Mouse (Mus musculus): ENCODE measurements around the gene Grin2d. TPM values are rescaled to one million over a fixed set of nuclear protein-coding genes. Genes with fewer than 3 reads are reported as not detected.
"Not testable (repeated sequence)": the region's sequence is repeated elsewhere in the genome, so short reads cannot be mapped to it uniquely, and the experiment has no call there.

Gene Grin2d
- total RNA-seq (2014; rRNA removed) (51.6 and 51.7 TPM in 2 replicates), polyA plus RNA-seq (2015; fragmentation: Nextera tagmentation; extraction: Ambion mirVana) (5.4 and 6.6 TPM in 2 replicates)

DNA sequence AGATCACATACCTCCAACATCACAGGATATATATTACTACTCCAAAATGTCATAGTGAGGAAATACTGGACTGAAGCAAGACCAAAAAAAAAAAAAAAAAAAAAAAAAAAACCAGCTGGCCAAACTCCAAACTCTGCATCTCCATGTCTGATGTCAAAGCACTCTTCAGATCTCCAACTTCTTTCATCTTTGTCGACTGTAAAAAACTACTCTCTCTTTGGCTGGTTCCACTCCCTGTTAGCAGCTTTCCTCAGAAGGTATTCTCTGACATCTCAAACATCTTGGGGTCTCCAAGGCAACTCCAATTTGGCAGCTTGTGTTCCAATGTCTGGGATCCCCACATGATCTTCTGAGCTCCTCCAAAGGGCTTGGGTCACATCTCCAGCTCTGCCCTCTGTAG lies at the start of gene Grin2d:
TSS of gene Grin2d (minus strand) at position 101 of the 400 bp plus-strand sequence.
- H3K4me2 ChIP-seq (ENCODE audit: low read depth, low read length, poor library complexity, severe bottlenecking); H3K9ac ChIP-seq (replicated peaks; ENCODE audit: low read length, poor library complexity, severe bottlenecking); H3K27ac ChIP-seq (ENCODE audit: low read depth, low read length); H3K4me1 ChIP-seq (ENCODE audit: insufficient read depth, low read length); ATAC-seq (ENCODE audit: low FRiP score); H3K4me3 ChIP-seq (ENCODE audit: low read depth, low read length); H3K27me3 ChIP-seq (ENCODE audit: insufficient read depth, low read length); DNase-seq (ENCODE audit: low spot score); H3K9me3 ChIP-seq (ENCODE audit: low read length): not testable (repeated sequence)
- peaks cover 50% of the 10 kb centered on the region for H3K36me3 ChIP-seq (ENCODE audit: insufficient read depth, low read length)
- 91% methylated on average over 1 of the region's 1 CpGs for WGBS

- no peaks in the 10 kb centered on the region for H3K36me3 ChIP-seq (ENCODE audit: insufficient read depth, low read length)
- H3K27me3 ChIP-seq (ENCODE audit: insufficient read depth, low read length), result no peaks in the 10 kb centered on the region
- H3K9me3 ChIP-seq (ENCODE audit: low read length), result no peaks in the 10 kb centered on the region
- peak overlapping the region; percentile 80; the same call in 1 of the 2 replicates for H3K4me2 ChIP-seq (ENCODE audit: low read depth, low read length, poor library complexity, severe bottlenecking)
- H3K27ac ChIP-seq (ENCODE audit: low read depth, low read length), result no peak overlapping the region; the same call in 1 of the 2 replicates
- no peak overlapping the region for H3K9ac ChIP-seq (replicated peaks; ENCODE audit: low read length, poor library complexity, severe bottlenecking)
- peaks cover 3% of the 10 kb centered on the region; the same call in 1 of the 2 replicates for H3K4me1 ChIP-seq (ENCODE audit: insufficient read depth, low read length)
- peak; percentile 30 for TF ChIP-seq CTCF (IDR thresholded peaks at IDR 0.05)
- peak overlapping the region; percentile 50; the same call in 1 of the 2 replicates for H3K4me3 ChIP-seq (ENCODE audit: low read depth, low read length)
- ATAC-seq (ENCODE audit: low FRiP score), result no peak
- no peak for DNase-seq (ENCODE audit: low spot score)
- WGBS, result 10% methylated on average over 12 of the region's 14 CpGs
Observed at GRCm38 (mm10) chr7:45924429-45924816, 46.2 kb upstream of the Grin2d start.

- ATAC-seq (ENCODE audit: low FRiP score) (peak; percentile 64), DNase-seq (ENCODE audit: low spot score) (peak; percentile 65)
- no peaks in the 10 kb centered on the region for H3K9me3 ChIP-seq (ENCODE audit: low read length)
- H3K4me2 ChIP-seq (ENCODE audit: low read depth, low read length, poor library complexity, severe bottlenecking), result peak within 1 kb of the TSS; percentile 80
- WGBS, result 5% methylated on average over 24 of the region's 24 CpGs
- H3K4me3 ChIP-seq (ENCODE audit: low read depth, low read length), result peak within 1 kb of the TSS; percentile 50
- no peaks in the 10 kb centered on the region for H3K36me3 ChIP-seq (ENCODE audit: insufficient read depth, low read length)
- peak within 1 kb of the TSS; percentile 75 for H3K27ac ChIP-seq (ENCODE audit: low read depth, low read length)
- H3K27me3 ChIP-seq (ENCODE audit: insufficient read depth, low read length), result no peaks in the 10 kb centered on the region
- no peak for TF ChIP-seq CTCF (IDR thresholded peaks at IDR 0.05)
- peaks cover 3% of the 10 kb centered on the region; the same call in 1 of the 2 replicates for H3K4me1 ChIP-seq (ENCODE audit: insufficient read depth, low read length)
- H3K9ac ChIP-seq (replicated peaks; ENCODE audit: low read length, poor library complexity, severe bottlenecking), result peak within 1 kb of the TSS; percentile 59
Observed at GRCm38 (mm10) chr7:45923762-45924428, 45.7 kb upstream of the Grin2d start, which contains the start of gene Ccdc114. Ccdc114 (plus strand) TSS chr7:45924072.

DNA sequence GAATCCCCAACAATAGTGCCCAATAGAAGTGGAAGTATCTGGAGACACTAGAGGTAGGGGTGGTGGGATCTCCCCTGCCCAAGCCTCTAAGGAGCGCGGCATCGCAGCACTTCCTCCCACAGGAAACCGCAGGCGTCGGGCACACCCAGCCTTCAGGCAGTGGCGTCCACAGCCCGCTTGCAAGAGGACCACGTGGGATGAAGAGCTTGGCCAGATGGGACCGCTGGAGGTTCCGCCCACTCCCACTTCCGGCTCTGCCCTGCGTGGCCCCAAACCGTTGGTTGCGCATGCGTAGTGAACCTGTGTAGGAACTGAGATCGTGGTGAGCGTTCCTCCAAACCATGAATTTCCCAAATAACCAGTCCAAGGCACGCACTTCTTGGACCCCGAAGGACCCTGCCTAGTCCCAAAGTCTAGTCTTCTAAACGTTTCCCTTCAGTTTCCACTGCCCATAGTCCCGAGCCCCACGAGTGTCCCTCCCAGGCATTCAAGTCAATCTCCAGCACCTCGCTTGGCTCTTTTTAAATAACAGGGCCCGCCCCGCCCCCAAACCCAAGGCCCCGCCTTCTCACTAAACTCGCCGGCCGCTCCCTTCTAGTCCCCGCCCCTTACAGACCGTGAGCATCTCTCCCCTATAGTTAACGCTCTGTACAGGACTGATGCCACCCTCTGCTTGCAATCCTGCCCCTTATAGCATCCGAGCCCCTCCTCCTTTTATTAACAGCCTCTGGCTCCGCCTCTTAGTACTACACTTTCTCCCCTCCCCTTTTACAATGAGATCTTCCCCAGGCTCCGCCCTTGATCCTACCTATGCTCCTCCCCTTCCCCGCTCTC lies 45.0 kb upstream of the Grin2d start:
- Histone ChIP-seq H3K9me3 (ENCODE audit: low read length) (no peaks in the 10 kb centered on the region), H3K27me3 (ENCODE audit: insufficient read depth, low read length) (no peaks in the 10 kb centered on the region), H3K9ac (replicated peaks; ENCODE audit: low read length, poor library complexity, severe bottlenecking) (peak overlapping the region; percentile 59), H3K4me1 (ENCODE audit: insufficient read depth, low read length) (peaks cover 3% of the 10 kb centered on the region; the same call in 1 of the 2 replicates), H3K4me2 (ENCODE audit: low read depth, low read length, poor library complexity, severe bottlenecking) (peak overlapping the region; percentile 80), H3K27ac (ENCODE audit: low read depth, low read length) (peak overlapping the region; percentile 75), H3K36me3 (ENCODE audit: insufficient read depth, low read length) (no peaks in the 10 kb centered on the region), H3K4me3 (ENCODE audit: low read depth, low read length) (peak overlapping the region; percentile 50)
- DNase-seq (ENCODE audit: low spot score) (peak; percentile 97), ATAC-seq (ENCODE audit: low FRiP score) (peak; percentile 87)
- WGBS, result under 1% methylated on average over 37 of the region's 37 CpGs
- TF ChIP-seq CTCF (IDR thresholded peaks at IDR 0.05), result no peak

DNA sequence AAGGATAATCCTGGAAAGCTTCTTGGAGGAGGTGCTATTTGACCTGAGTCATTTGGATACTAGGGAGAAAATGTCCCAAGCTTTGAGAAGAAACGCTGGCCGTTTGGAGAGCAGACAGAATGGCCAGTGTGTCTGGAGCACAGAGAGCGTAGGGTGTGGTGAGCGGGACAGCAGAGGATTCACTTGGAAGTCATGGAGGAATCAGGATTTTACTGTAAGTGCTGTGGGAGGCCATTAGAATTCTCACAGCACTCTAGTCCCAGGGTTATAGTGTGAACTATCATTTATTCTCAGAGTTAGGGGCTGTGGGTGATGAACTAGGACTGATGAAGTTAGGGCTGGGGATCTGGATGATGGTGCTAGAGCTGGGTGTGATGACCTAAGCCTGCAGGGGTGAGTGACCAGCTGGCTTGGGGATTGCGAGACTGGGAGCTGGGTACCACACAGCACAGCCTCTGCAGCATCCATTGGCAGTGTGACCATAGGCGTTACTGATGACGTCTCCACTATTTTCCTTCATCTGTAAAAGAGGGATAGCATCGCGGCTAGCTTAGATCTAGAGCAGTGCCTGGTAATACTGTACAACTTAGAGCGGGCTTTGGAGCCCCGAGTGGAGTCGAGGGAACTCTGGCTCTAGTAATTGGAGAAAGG lies 43.9 kb upstream of the Grin2d start:
- H3K9ac ChIP-seq (replicated peaks; ENCODE audit: low read length, poor library complexity, severe bottlenecking), result no peak overlapping the region
- H3K27ac ChIP-seq (ENCODE audit: low read depth, low read length), result peak overlapping the region; percentile 75

More for the DNA sequence above, 43.9 kb upstream of the Grin2d start:
- DNase-seq (ENCODE audit: low spot score), result no peak
- no peaks in the 10 kb centered on the region for H3K27me3 ChIP-seq (ENCODE audit: insufficient read depth, low read length)
- peak overlapping the region; percentile 80 for H3K4me2 ChIP-seq (ENCODE audit: low read depth, low read length, poor library complexity, severe bottlenecking)
- H3K4me3 ChIP-seq (ENCODE audit: low read depth, low read length), result no peak overlapping the region
- peaks cover 4% of the 10 kb centered on the region; the same call in 1 of the 2 replicates for H3K4me1 ChIP-seq (ENCODE audit: insufficient read depth, low read length)
- 87% methylated on average over 12 of the region's 12 CpGs for WGBS
- no peaks in the 10 kb centered on the region for H3K9me3 ChIP-seq (ENCODE audit: low read length)
- ATAC-seq (ENCODE audit: low FRiP score), result no peak
- TF ChIP-seq CTCF (IDR thresholded peaks at IDR 0.05), result no peak
- H3K36me3 ChIP-seq (ENCODE audit: insufficient read depth, low read length), result no peaks in the 10 kb centered on the region
